Mouse (Mus musculus): Measurements from ENCODE around the gene Astn2. TPM values are rescaled to one million over a fixed set of nuclear protein-coding genes. Genes with fewer than 3 reads are reported as not detected.

The Astn2 gene
- total and polyA plus RNA-seq, 3 experiments, result not detected

- Histone ChIP-seq H3K79me2 (ENCODE audit: control insufficient read depth, insufficient read depth, low read length, poor library complexity) (no peaks in the 10 kb centered on the region), H3K36me3 (ENCODE audit: control insufficient read depth in 1 of 2, insufficient read depth in 2 of 2, low read length in 2 of 2) (no peaks in the 10 kb centered on the region), H3K27me3 (ENCODE audit: control insufficient read depth in 1 of 2, insufficient read depth in 2 of 2, low read length in 2 of 2) (no peaks in the 10 kb centered on the region), H3K4me3 (ENCODE audit: control insufficient read depth in 1 of 2, insufficient read depth in 1 of 2, low read depth in 2 of 2, low read length in 2 of 2) (no peak overlapping the region), H3K9ac (ENCODE audit: control insufficient read depth, low read depth, low read length, poor library complexity, severe bottlenecking) (no peak overlapping the region), H3K4me1 (ENCODE audit: control insufficient read depth in 1 of 2, insufficient read depth in 2 of 2, low read length in 2 of 2) (no peaks in the 10 kb centered on the region), H3K27ac (ENCODE audit: control insufficient read depth, low read depth, low read length) (no peak overlapping the region), H3K9me3 (replicated peaks; ENCODE audit: insufficient read depth, low read length) (no peaks in the 10 kb centered on the region)
- TF ChIP-seq ZNF384 (IDR thresholded peaks at IDR 0.05; ENCODE audit: low read depth, low read length) (no peak), ZKSCAN1 (IDR thresholded peaks at IDR 0.05; ENCODE audit: low read depth, low read length) (no peak), JUND (IDR thresholded peaks at IDR 0.05; ENCODE audit: low read depth, low read length) (no peak), USF1 (IDR thresholded peaks at IDR 0.05; ENCODE audit: low read depth, low read length) (no peak), RAD21 (IDR thresholded peaks at IDR 0.05; ENCODE audit: low read depth, low read length) (no peak), POLR2A (IDR thresholded peaks at IDR 0.05; ENCODE audit: control insufficient read depth in 1 of 2, insufficient read depth in 1 of 2, low read depth in 1 of 2, low read length in 2 of 2, poor library complexity in 1 of 2) (no peak), MAX (IDR thresholded peaks at IDR 0.05; ENCODE audit: low read length) (no peak)
- DNase-seq (ENCODE audit: low read depth, low spot score), result no peak
Observed at GRCm38 (mm10) chr4:65399457-65399856, 1005.0 kb downstream of the Astn2 start.

GRCm38 (mm10) chr4:65396806-65397205, 1007.6 kb downstream of the Astn2 start:
- no peak overlapping the region for H3K4me3 ChIP-seq (ENCODE audit: control insufficient read depth in 1 of 2, insufficient read depth in 1 of 2, low read depth in 2 of 2, low read length in 2 of 2)
- H3K79me2 ChIP-seq (ENCODE audit: control insufficient read depth, insufficient read depth, low read length, poor library complexity), result no peaks in the 10 kb centered on the region
- no peaks in the 10 kb centered on the region for H3K36me3 ChIP-seq (ENCODE audit: control insufficient read depth in 1 of 2, insufficient read depth in 2 of 2, low read length in 2 of 2)
- TF ChIP-seq GABPA (IDR thresholded peaks at IDR 0.05; ENCODE audit: low read depth, low read length) (no peak), USF2 (IDR thresholded peaks at IDR 0.05; ENCODE audit: borderline replicate concordance in 1 of 2, insufficient read depth in 1 of 2, low read depth in 1 of 2, low read length in 2 of 2) (no peak), ZMIZ1 (IDR thresholded peaks at IDR 0.05; ENCODE audit: low read depth, low read length) (no peak), TAL1 (IDR thresholded peaks at IDR 0.05; ENCODE audit: low read length) (no peak), EP300 (IDR thresholded peaks at IDR 0.05; ENCODE audit: low read depth in 1 of 2, low read length in 2 of 2) (no peak), SIN3A (IDR thresholded peaks at IDR 0.05; ENCODE audit: low read length) (no peak)
- no peak overlapping the region for H3K9ac ChIP-seq (ENCODE audit: control insufficient read depth, low read depth, low read length, poor library complexity, severe bottlenecking)
- H3K27ac ChIP-seq (ENCODE audit: control insufficient read depth, low read depth, low read length), result no peak overlapping the region
- no peaks in the 10 kb centered on the region for H3K9me3 ChIP-seq (replicated peaks; ENCODE audit: insufficient read depth, low read length)
- no peaks in the 10 kb centered on the region for H3K27me3 ChIP-seq (ENCODE audit: control insufficient read depth in 1 of 2, insufficient read depth in 2 of 2, low read length in 2 of 2)
- no peak for DNase-seq (ENCODE audit: low read depth, low spot score)
- no peaks in the 10 kb centered on the region for H3K4me1 ChIP-seq (ENCODE audit: control insufficient read depth in 1 of 2, insufficient read depth in 2 of 2, low read length in 2 of 2)

- Histone ChIP-seq H3K27me3 (ENCODE audit: control insufficient read depth in 1 of 2, insufficient read depth in 2 of 2, low read length in 2 of 2) (no peaks in the 10 kb centered on the region), H3K36me3 (ENCODE audit: control insufficient read depth in 1 of 2, insufficient read depth in 2 of 2, low read length in 2 of 2) (no peaks in the 10 kb centered on the region), H3K79me2 (ENCODE audit: control insufficient read depth, insufficient read depth, low read length, poor library complexity) (no peaks in the 10 kb centered on the region), H3K9ac (ENCODE audit: control insufficient read depth, low read depth, low read length, poor library complexity, severe bottlenecking) (no peak overlapping the region), H3K4me1 (ENCODE audit: control insufficient read depth in 1 of 2, insufficient read depth in 2 of 2, low read length in 2 of 2) (no peaks in the 10 kb centered on the region), H3K27ac (ENCODE audit: control insufficient read depth, low read depth, low read length) (no peak overlapping the region), H3K9me3 (replicated peaks; ENCODE audit: insufficient read depth, low read length) (no peaks in the 10 kb centered on the region), H3K4me3 (ENCODE audit: control insufficient read depth in 1 of 2, insufficient read depth in 1 of 2, low read depth in 2 of 2, low read length in 2 of 2) (no peak overlapping the region)
- TF ChIP-seq MYC (IDR thresholded peaks at IDR 0.05; ENCODE audit: low read depth, low read length) (no peak), SMC3 (IDR thresholded peaks at IDR 0.05; ENCODE audit: low read depth, low read length) (no peak), HCFC1 (IDR thresholded peaks at IDR 0.05; ENCODE audit: low read depth, low read length) (no peak), CHD2 (IDR thresholded peaks at IDR 0.05; ENCODE audit: low read length) (no peak), USF2 (IDR thresholded peaks at IDR 0.05; ENCODE audit: borderline replicate concordance in 1 of 2, insufficient read depth in 1 of 2, low read depth in 1 of 2, low read length in 2 of 2) (no peak), NELFE (IDR thresholded peaks at IDR 0.05; ENCODE audit: low read depth, low read length) (no peak), MAZ (IDR thresholded peaks at IDR 0.05; ENCODE audit: low read depth, low read length) (no peak), E2F4 (IDR thresholded peaks at IDR 0.05; ENCODE audit: borderline replicate concordance, low read depth, low read length) (no peak), ZNF384 (IDR thresholded peaks at IDR 0.05; ENCODE audit: low read depth, low read length) (no peak), KAT2A (conservative IDR thresholded peaks at IDR 0.05; ENCODE audit: low read depth, low read length) (no peak), NRF1 (IDR thresholded peaks at IDR 0.05; ENCODE audit: insufficient read depth, low read depth, low read length, poor library complexity, severe bottlenecking) (no peak), CHD1 (IDR thresholded peaks at IDR 0.05; ENCODE audit: low read depth, low read length) (no peak)
- DNase-seq (ENCODE audit: low read depth, low spot score), result no peak
Observed at GRCm38 (mm10) chr4:65391001-65391400, 1013.4 kb downstream of the Astn2 start.

Measured in MEL (cell line).